Mouse (Mus musculus): Measurements from ENCODE around the gene Pnma1. TPM values are rescaled to one million over a fixed set of nuclear protein-coding genes. Genes with fewer than 3 reads are reported as not detected.

Pnma1 gene
- total RNA-seq, 2 experiments from 2014 or later = 0.15 to 0.62 TPM

DNA sequence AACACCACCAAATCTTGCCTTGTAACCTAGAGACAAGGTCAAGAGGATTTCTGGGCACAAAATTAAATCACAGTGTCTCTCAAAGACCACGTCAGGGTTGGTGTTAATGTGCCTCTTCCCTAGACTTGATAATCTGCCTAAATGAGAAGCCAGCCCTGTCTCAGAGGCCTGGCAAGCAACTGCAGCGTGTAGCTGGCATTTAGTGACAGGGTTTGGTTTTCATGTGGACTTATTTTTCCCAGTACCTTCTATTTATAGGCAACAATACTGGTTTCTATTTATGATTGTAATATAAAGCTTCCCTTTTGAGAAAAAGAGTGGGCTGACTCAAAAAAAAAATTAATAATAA lies 7.2 kb upstream of the Pnma1 start:
- ATAC-seq (replicated peaks; ENCODE audit: poor library complexity) = no peak

DNA sequence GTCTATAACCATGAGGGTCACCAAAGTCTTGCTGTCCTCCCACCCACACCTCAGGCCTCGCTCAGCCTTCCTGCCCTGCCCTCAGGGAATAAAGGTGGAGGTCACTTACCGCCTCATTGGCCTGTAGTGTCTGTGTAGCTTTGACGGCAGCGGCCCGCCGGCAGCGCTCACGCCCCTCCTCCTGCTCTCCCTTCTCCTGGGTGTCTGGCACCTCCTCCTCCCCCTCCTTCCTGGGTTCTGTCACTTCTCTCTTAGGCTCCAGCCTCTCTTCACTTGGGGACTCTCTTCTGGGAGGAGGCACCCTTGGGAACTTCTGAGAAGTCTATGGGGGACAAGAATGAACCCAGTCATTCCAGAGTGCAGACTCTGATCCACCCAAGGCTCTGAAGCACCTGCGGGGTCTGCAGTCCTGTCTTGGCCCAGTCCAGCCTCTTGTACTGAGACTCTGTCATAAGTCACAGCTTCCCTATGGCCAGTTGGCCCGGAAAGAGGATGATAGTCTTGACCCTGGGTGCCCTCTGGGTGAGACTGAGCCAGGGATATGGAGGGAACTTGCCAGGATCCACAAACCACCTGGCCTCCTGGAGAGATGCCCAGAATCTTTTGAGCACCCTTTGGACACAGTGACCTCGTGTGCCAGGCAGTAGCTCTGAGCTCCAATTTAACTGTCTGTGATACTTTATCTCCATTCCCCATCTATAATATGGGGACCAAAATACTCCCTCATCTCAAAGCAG lies 6.7 kb upstream of the Pnma1 start:
- ATAC-seq (replicated peaks; ENCODE audit: poor library complexity) = no peak

DNA sequence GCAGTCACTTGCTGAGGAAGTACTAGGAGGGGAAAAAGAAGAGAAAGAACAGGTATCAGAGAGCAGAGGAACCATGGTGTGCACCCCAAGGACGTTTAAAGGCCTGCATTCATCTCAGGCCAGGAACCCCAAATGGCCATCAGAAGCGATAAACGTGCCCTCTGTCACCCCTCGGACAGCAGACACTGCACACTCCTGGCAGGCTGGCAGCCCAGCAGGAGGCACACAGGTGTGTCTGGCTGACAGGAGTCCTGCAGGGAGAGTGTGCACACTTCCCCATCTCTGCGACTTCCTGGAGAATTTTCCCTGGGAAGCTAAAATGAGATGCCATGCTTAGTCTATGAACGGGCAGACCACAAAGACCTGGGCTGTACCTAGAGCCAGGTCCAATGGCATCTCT lies 5.1 kb upstream of the Pnma1 start:
- ATAC-seq (replicated peaks; ENCODE audit: poor library complexity) = no peak

DNA sequence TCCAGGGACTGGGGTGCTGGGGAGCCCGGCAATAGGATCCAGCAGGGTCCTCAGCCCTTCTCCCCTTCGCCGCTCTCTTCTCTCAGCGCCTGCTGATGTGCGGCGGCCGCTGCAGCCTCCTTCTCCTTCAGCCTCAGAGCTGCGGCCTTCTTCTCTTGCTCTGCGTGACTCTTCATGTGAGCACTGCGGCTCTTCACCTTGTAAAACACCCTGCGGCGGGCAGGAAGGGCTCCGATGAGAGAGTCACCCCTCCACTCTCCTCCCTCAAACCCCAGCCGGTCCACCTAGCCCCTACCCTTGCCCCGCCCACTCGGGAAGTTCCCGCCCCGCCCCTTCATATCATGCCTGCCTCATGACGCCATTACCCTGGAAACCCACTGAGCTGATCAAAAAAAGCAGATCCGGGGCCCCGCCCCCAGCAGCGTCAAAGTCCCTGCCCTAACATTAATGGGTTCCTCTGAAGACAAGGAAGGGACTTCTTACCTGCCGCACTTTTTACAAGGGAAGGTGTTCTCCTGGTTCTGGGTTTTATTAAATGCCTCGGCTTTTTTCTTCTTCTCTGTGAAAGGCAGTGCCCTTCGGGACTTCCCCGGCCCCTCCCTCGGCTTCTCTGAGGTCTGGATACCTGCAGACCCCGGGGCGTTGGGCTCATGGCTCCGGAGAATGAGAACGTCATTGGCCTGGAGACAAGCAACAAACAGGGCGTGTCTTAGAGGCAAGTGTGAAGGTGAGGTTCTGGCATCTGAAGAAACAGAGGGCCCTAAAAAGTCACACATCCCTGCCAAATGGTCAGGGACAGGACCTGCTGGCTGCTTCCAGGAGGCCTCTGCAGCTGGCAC lies 4.3 kb upstream of the Pnma1 start:
- no peak for ATAC-seq (replicated peaks; ENCODE audit: poor library complexity)

DNA sequence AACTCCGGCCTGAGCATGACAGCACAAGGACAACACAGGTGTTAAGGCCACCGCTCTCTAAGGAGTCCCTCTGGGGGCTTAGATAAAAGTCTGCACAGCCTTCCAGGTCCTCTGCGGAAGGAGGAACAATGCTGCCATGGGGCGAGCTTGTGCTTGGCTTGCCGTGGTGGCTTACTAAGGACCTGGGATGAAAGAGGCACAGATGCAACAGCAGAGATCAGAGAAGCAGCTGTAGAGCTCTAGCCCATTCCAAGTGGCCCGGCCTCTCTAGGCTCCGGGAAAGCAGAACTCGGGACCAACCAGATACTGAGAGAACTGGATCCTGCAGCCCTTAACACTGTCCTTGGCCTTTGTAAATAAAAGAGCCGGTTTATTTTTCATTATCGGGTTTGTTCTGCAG lies 3.6 kb upstream of the Pnma1 start:
- ATAC-seq (replicated peaks; ENCODE audit: poor library complexity) = no peak

DNA sequence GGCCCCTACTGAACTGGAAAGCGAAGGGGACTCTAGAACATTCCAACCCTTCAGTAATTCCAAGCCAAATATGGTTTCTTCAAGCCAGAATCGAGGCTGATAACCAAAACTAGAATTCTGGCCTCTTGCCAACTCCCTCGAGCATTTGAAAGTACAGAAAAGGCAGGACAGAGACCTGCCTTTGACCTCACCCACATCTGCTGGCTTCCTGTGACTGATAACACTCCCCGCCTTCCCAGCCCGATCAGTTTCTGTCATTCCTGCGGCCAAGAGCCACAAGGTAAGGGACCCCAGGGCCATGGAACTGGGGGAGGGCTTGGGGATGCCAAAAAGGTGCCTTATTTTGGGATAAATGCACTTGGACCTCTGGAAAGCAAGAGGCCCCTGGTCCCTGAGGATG lies 2.7 kb upstream of the Pnma1 start:
- ATAC-seq (replicated peaks; ENCODE audit: poor library complexity) = peak; percentile 63

DNA sequence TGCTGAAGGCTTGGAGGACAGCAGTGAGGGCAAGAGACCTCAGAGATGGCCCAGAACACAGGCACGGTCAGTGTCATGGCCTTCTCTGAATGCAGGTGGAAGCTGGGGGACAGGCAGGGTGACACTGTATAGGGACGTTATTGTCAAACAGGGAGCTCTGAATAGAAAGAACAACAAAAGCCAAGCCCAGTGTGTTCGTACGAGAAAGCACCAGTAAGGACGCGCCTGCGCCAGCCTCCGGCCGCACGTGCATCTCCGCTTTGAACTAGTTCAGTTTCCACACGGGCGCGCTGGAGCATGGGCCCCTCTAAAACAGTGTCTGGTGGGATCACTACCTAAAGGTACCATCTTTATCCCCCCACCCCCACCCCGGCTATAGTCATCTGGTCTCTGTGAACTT lies 1.7 kb upstream of the Pnma1 start:
- ATAC-seq (replicated peaks; ENCODE audit: poor library complexity) = no peak

DNA sequence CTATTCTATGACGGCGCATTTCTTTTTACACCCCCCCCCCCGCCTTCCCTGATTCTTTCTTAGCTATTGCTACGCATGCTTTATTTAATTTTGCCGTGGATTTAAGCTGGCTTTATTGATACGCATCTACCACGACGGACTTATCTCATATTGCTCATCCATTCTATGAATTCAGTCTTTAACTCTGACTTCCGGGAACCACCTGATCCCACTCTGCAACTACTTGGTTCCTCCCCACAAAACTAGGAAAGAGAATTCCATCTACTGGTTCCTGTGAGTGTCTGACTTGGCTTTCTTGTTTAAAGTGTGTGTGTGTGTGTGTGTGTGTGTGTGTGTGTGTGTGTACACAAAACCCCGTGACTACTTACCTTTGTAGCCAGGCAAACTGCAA lies 328 bp upstream of the Pnma1 start:
- ATAC-seq (replicated peaks; ENCODE audit: poor library complexity) = no peak

DNA sequence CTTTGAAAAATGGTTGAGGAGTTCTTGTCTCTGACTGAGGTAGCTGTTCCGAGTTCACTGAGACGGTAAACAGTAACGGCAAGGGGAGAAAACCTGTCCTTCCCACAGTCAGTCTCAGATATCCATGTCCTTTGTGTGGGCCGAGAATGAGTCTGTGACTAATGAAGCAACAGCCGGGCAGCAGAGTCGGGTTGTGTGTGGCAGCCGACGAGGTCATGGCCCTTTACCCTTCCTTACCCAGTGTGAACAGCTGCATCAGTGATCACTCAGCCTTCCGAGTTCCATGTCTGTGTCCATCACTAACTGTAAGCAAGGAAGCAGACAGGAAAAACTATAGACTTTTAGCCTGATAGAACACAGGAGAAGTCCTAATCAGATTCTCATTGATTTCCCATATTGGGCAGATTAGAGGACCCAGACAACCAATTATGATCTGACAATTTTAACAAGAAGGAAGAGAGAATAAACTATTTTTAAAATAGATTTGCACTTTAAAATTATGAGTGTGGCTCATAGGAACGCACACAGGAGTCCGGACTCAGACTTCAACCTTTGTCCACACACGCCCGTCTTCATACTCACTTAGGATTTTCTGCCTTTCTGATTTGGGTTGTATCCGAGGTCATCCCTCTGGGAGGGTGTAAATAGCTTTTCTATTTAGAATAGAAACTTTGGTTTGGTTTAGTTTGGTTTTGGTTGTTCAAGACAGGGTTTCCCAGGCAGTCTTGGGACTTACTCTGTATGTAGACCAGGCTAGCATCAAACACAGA lies 5.8 kb downstream of the Pnma1 start:
- no peak for ATAC-seq (replicated peaks; ENCODE audit: poor library complexity)

DNA sequence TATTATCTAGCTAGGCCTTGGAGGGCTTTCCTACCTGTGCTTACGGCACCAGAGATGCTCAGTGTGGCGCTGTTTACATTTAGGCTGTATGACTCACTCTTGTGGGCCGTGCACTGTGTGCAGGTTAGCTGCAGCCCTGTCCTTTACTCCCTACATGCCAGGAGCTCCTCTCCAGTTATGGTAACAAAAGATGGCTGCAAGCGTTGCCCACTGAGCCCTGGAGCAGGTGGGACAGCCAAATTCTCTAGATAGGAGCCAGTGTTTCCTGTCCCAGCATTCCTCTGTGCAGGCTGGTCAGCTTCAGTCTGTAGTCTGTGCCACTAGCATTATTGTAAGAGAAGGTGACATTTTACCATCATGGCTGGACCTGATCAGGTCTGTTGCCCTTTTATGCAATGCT lies 7.0 kb downstream of the Pnma1 start:
- no peak for ATAC-seq (replicated peaks; ENCODE audit: poor library complexity)

DNA sequence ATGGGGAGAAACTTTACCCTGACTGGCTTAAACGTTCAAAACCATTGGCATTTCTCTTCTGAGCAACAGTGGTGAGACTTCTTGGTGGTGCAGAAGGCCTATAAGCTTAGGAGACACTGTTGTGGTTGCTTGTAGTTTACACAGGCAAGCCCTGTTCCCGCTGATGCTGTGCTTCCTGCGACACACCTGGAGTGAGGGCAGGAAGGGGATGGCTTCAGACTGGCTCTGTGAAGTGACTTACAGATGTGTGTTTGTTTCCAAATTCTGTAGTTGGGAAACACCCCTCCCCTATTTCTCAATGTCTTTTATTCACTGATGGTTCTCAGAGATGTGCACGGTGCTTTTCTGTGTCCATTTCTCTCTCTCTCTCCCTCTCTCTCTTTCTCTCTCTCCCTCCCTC lies 8.2 kb downstream of the Pnma1 start:
- ATAC-seq (replicated peaks; ENCODE audit: poor library complexity) = no peak; the same call in 1 of the 2 replicates

DNA sequence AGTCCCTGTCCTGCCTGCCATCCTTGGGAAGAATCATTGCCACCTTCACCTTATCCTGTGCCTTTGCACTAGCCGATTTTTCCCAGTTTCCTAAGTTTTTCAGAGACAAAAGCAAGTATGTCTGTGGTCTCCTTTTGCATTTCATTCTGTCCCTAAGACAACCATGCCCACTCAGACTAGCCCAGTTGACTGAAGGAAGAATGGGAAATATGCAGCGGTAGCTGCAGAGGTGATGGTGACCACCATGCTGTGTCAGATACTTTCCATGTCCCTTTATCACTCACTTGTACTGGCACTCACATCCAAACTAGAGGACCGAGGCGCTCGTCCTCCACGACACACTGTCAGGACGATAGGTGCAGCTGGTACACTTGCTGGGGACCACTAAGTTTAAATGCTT lies 11.2 kb downstream of the Pnma1 start:
- ATAC-seq (replicated peaks; ENCODE audit: poor library complexity) = no peak

DNA sequence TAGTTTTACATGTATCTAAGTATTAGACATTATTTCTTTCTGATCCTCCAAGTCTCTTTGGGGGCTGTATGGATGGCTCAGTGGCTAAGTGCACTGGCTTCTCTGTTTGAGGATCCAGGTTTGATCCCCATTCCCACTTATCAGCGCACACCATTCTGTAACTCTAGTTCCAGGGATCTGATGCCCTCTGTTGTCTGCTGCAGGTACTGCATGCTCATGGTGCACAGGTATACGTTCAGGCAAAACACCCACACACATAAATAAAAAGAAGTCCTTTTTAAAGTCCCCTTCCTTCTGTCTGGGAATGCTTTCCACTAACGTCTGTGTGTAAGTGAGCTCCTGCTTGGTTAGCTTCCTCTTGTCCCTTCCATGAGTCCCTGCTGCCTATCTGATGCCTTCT lies 16.0 kb downstream of the Pnma1 start:
- ATAC-seq (replicated peaks; ENCODE audit: poor library complexity) = peak; percentile 82

DNA sequence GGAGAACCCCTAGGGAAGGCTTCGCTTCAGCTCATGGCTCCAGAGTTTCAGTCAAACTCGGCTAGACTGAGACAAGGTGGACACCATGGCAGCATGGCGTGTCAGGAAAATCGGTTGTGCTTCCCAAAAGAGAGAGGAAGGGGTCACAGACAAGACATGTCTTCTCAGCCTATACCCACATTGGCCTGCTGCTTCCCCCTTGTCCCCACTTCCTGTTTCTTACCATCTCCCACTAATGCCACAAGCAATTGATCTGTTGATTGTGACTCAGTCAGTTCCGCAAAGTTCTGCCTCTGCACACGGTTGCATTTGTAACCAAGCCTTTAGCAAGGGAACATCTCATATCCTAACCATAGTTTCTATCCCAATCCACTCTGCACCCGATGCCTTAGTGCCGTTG lies 18.4 kb downstream of the Pnma1 start:
- ATAC-seq (replicated peaks; ENCODE audit: poor library complexity) = peak; percentile 88

DNA sequence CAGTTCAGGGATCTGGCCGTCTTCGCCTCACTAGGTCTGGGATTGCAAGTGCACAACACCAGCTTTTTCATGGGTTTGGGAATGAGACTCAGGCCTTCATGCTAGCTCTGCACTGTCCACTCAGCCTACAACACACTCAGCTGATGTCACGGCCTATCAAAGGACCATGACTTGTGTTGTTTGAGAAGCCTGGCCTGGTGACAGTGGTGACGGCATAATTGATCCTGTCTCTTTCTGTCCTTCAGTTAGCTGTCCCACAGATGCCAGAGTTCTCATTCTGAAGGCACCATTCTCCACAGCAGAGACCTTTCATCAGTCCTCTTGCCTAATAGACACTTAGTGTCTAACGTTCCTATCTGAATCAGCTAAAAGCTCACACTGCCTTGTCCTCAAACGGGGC lies 19.7 kb downstream of the Pnma1 start:
- no peak for ATAC-seq (replicated peaks; ENCODE audit: poor library complexity)

DNA sequence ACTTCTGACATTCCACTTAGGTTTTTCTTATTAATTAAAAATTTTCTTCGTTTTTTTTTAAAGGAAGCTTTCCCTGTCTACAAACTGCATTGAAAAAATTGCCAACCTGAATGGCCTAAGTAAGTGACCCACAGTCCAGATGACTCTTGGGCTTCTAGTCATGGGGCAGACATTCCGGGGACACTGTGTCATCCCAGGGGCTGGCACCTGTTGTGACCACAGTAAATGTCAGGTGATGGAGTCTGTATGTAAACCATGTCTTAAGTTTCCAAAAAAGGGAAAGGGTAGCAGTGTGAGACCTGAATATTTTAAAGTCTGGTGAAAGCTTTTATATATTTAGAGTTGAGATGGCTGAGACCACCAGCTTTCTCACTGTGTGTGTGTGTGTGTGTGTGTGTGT lies 21.4 kb downstream of the Pnma1 start:
- no peak for ATAC-seq (replicated peaks; ENCODE audit: poor library complexity)

DNA sequence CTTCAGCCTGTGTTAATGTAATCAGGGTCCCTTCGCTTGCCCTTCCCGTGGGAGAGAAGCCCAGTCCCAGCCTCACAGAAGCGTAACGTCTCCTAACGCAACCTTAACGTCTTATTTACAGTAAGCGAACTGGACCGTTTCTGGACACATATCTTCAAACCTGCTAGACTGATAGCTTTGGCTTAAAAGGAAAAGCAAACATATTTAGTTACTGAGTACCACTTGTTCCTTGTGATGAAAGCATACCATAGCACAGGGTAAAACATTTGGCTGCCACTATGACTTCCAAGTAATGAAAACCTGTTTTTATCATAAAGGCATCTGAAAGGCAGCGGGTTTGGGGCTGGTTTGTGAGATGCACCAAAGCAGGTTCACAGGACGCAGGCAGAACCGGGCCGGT lies 22.4 kb downstream of the Pnma1 start:
- no peak for ATAC-seq (replicated peaks; ENCODE audit: poor library complexity)

DNA sequence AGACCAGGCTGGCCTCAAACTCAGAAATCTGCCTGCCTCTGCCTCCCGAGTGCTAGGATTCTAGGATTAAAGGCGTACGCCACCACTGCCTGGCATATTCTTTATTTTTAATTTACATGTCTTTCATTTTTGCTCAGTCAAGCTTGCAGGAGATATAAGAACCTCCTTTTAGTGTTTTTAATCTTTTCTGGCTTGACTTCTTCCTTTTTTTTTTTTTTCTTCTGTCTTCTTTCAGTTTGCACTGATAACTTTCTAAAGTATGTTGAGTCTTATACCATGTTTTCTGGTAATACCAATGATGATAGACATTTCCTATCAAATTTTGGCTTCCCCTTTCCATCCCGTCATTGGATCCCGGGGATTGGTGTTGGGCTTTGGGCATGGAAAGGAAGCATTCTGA lies 28.7 kb downstream of the Pnma1 start:
- ATAC-seq (replicated peaks; ENCODE audit: poor library complexity) = no peak

DNA sequence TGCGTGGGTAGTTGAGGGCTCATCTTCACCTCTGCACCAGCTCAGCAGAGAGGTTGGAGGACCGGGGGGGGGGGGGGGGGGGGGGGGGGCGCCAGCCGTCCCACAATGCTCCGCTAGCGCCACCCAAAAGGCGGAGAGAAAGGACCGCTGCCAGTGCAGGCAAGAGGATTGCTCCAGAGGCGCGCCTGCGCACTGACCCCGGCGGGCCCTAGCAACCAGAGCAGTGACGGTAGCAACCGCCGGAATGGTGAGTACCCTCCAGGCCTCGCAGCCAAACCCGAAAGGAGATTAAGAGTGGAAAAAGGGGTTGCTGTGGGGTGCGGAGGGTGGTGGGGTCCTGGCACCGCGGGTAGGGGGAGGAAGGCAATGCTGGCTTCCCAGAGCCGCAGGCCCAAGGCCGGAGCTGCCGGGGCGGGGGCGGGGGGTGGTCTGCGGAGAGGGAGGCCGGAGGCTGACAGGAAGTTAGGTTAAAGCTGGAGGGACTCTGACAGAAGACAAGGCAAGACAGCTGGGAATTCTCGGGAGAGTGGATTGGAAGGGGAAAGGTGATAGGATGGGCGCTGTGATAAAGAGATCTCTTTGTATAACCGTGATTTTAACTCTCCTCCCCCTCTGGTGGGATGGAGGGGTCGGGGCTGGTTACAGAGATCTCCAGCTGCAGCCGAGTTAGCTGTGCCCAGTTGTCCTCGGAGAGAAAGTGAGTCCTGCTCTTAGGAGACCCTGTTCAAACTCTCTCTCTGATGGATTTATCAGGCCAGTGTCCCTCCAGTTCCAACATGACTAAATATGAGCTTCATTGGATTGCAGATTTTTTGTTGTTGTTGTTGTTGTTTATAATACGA lies 33.9 kb downstream of the Pnma1 start, which contains the start of gene Dnal1:
Dnal1 (plus strand) TSS at position 214 of the 842 bp plus-strand sequence.
- ATAC-seq (replicated peaks; ENCODE audit: poor library complexity) = peak; percentile 100

DNA sequence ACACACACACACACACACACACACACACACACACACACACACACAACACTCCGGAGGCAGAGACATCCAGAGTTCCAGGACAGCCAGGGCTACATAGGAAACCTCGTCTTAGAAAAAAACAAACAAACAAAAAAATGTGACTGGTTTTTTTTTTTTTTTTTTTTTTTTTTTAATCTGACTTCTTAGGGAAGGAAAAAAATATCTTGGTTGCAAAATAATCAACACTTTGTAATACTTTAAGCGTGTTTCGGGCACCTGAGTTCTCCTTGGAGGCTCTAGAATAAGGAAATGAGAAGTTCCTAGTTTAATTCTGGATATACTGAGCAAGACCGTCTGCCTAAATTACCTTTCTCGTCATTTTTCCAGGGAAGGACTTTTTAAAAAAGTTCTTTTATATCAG lies 34.6 kb downstream of the Pnma1 start:
- no peak for ATAC-seq (replicated peaks; ENCODE audit: poor library complexity)

DNA sequence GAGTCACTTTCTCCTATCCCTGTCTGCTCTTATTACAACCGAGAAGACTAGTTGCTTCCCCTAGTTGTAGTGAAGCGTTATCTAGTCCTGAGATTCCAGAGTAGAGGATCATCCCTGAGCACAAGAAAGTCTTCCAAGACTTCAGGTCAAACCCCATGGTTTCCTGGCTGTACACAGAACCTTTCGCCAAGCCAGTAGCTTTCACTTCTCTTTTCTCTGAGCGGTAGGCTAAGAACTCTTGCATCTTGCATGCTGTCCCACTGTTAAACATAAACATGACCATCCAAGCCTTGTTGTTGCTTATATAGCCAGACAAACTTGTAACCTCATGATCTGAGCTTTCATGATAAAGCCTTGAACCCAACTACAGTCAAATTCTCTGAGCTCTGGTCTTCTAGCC lies 37.5 kb downstream of the Pnma1 start:
- no peak for ATAC-seq (replicated peaks; ENCODE audit: poor library complexity)
